Mouse (Mus musculus): ENCODE data around the gene Gpc5.

Gpc5 gene

DNA sequence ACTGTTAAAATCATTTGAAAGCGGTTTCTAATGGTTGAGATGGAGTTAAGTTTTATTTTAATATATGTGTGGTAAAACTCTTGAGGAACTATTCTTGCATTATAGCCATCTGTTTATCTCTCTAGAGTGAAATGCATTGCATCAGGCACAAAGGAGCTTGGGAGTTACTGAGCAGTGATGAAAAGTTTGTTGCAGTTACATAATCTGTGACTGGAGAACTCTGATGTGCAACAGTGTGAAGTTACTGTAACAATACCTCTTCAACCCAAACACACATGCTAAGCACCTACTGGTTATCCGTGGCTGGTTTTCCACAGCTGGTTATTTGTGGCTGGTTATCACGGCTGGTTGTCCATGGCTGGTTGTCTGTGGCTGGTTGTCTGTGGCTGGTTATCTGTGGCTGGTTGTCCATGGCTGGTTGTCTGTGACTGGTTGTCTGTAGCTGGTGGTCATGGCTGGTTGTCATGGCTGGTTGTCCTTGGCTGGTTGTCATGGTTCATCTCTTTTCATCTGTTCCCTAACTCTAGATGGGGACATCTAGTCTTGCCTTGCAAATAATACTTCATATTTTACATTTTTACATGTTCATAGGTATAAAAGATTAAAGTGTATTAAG is 273.4 kb downstream of the Gpc5 start:
- intact Hi-C loops (cut with DNase I), result no loop called here

DNA sequence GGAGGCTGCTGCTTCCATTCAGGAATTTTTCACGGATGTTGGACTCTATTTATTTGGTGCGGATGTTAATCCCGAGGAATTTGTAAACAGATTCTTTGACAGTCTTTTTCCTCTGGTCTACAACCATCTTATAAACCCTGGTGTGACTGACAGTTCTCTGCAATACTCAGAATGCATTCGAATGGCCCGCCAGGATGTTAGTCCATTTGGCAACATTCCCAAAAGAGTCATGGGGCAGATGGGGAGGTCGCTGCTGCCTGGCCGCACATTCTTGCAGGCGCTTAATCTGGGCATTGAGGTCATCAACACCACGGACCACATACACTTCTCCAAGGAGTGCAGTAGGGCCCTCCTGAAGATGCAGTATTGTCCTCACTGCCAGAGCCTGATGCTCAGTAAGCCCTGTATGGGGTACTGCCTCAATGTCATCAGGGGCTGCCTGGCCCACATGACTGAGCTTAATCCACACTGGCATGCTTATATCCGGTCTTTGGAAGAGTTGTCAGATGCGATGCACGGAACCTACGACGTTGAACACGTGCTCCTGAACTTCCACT is 277.7 kb downstream of the Gpc5 start:
- intact Hi-C loops (cut with DNase I), result loop anchor here (2.0 kb wide), 1 partner anchor 299 kb away; no protein-coding TSS in a partner anchor

- intact Hi-C loops (cut with DNase I), result loop anchor here (2.0 kb wide), 1 partner anchor 300 kb away; no protein-coding TSS in a partner anchor
These were observed 279.1 kb downstream of the Gpc5 start for GRCm38 (mm10) chr14:115371131-115371530.

DNA sequence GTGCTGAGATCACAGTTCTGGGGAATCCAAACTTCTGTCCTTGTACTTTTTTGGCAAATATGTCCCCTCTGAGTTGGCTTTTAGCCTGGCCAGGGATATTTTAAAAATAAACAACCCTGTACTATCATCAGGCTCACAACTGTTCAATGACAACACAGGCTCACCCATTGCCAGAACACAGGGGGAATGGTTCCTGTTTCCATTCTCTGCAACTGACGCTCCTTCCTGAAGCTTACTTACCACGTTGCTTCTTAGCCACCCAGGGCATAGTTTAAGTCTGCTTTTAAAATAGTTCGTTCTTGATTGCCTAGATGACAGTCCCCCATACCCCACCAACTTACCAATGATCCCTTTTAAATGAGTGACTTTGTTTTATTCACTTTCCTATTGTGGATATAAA is 299.8 kb downstream of the Gpc5 start:
- intact Hi-C loops (cut with DNase I), result loop anchor here (2.0 kb wide), 1 partner anchor 321 kb away; no protein-coding TSS in a partner anchor

DNA sequence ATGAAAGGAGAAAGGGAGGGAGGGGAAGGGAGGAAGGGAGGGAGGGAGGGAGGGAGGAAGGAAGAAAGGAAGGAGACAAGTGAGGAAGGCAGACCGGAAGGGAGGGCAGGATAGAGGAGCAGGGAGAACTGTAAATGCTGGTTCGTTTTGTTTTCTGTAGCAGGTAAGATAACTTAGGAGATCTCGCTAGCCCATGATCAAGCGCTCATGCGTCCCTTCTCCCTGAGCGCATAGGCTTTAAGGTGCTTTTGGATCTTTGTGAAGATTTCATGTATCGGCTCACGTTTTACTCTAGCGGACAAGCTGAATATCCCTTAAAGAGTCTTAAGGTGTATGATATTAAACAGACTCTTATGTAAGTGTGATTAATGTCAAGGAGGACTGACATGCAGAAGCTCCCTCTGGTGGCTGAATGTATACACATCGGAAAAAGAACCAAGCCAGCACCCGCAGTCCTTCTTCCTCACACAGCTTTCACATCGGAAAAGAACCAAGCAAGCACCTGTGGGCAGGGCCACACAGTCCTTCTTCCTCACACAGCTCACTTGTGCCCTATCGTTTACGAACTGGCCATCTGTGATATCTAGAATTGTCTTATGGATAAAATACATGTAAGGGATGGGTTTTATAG is 301.0 kb downstream of the Gpc5 start:
- intact Hi-C loops (cut with DNase I), result no loop called here

- intact Hi-C loops (cut with DNase I), result no loop called here
These were observed 314.6 kb downstream of the Gpc5 start for GRCm38 (mm10) chr14:115406596-115406995.

- intact Hi-C loops (cut with DNase I), result no loop called here
These were observed 315.4 kb downstream of the Gpc5 start for GRCm38 (mm10) chr14:115407309-115407930.

- intact Hi-C loops (cut with DNase I), result no loop called here
These were observed 318.9 kb downstream of the Gpc5 start for GRCm38 (mm10) chr14:115410881-115411280.

- intact Hi-C loops (cut with DNase I), result no loop called here
These were observed 319.6 kb downstream of the Gpc5 start for GRCm38 (mm10) chr14:115411513-115412174.

DNA sequence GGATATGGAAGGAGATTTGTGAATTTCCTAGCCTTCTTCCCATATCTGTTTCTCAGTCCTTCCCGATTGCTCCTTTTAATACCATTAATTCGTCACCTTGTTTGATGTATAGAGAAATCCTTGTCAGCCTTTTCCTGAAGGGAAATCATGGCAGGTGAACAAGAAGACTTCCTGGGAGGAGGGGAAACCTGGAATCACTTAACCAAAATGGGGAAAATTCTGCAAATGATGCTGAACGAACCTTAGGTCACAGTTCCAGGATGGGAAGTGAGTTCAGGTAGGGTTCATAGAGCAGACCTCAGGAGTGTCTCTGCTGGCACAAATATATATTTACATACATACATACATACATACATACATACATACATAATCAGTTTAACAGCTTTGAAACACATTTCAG is 320.8 kb downstream of the Gpc5 start:
- intact Hi-C loops (cut with DNase I), result no loop called here

- intact Hi-C loops (cut with DNase I), result no loop called here
These were observed 321.4 kb downstream of the Gpc5 start for GRCm38 (mm10) chr14:115413429-115413828.

DNA sequence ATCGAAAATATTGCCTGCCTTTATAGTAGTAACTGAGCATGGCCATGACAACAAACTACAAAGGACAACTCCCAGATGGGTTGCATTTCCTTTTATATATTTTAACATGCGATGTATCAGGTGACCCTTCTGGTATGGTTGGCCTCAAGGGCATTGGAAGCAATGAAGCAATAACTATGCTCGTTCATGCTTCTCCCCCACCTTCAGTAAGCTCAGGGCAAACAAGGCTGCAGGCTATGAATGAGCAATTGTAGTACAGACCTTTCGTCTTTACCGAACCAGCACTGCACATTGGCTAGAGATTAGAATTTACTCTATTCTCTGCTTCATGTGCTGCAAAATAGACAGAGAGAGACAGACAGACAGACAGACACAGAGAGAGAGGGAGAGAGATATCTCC is 322.5 kb downstream of the Gpc5 start:
- intact Hi-C loops (cut with DNase I), result no loop called here

GRCm38 (mm10) chr14:115431967-115432366 is 340.0 kb downstream of the Gpc5 start:
- intact Hi-C loops (cut with DNase I), result no loop called here

DNA sequence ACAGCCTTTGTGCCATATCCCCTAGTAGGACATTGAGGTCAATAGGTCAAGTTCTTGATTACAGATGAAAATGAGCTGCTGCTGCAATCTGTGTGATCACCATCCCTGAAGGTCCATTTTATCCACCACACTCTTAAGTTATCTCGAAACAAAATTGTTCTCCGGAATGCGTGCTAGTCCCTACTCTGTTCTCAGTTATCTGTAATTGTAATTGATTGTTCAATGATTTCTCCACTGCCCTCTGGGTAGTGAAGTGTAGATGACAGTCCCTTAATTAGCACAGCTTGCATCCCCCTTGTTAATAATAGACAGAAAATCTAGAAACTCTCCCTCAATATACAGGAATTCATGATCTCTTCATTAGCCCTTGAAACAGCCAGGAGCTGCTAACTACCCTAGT is 340.4 kb downstream of the Gpc5 start:
- intact Hi-C loops (cut with DNase I), result no loop called here

GRCm38 (mm10) chr14:115436617-115437016 is 344.6 kb downstream of the Gpc5 start:
- intact Hi-C loops (cut with DNase I), result no loop called here

- intact Hi-C loops (cut with DNase I), result no loop called here
These were observed 353.1 kb downstream of the Gpc5 start for GRCm38 (mm10) chr14:115444789-115445770.

GRCm38 (mm10) chr14:115450938-115451337 is 358.9 kb downstream of the Gpc5 start:
- intact Hi-C loops (cut with DNase I), result no loop called here

DNA sequence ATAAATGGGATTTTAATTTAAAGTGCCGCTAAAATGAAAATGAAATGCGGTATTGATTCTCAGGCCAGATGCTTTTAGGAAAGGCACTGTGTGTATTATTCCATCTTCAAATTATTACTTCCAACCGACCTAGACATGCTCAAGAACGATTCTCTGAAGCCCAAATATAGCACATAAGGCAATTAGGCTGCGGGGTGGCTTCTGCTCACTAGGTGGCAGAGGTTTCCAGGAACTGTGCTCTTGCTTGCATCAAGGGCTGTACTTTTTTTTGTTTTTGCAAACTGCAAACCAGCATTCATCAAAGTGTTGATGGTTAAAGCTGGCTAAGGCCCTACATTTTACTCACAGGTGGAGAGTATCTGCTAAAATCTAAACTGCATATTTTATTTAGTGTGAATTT is 375.9 kb downstream of the Gpc5 start:
- intact Hi-C loops (cut with DNase I), result no loop called here

GRCm38 (mm10) chr14:115475234-115475633 is 383.2 kb downstream of the Gpc5 start:
- intact Hi-C loops (cut with DNase I), result no loop called here

DNA sequence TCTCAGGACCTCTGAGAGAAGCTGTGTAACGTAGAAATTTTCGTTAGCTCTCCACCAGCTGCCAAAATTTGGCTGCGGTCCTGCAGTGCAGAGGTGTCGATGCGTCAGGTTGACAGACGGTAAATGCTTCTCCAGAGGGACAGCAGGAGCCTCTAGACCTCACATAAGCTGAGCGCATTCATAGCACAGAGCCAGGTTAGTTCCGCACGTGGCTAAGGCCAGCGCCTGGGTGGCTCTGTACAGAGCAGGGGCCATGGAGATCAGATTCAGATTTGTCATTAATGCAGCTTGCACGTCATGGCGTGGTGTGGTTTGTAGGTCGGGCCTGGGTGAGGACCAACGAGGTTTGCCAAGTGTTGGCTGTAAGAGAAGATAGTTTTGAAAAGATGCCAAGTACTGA is 385.3 kb downstream of the Gpc5 start:
- intact Hi-C loops (cut with DNase I), result no loop called here

DNA sequence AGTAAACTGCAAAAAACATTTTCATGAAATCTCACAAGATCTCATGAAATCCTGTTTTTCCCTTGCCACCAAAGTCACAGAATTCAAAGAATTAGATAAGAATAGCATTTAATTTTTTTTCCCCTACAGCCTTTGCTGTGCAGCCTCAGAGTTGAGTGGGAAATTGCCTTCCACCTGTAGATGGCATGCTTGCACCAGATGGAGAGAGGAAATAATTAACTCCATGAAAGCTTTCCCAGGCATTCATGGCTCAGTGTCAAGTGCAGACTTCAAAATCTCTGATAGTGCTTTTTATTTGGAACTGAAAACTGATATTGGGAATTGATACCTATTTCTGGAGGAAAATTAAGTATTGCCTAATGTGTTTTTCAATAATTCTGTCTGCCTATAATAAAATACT is 393.1 kb downstream of the Gpc5 start:
- intact Hi-C loops (cut with DNase I), result no loop called here
